Mouse (Mus musculus) MN1 (cell line): ENCODE measurements around the gene Rab36.

Source experiments
- DNase-seq: peaks from one replicate; pipeline ENCODE4 v3.0.0-alpha.2; 2016; ENCODE audit warnings: low spot score

The Rab36 gene

GRCm38 (mm10) chr10:75045831-75046230 is 9.0 kb downstream of the Rab36 start:
- DNase-seq: no peak

DNA sequence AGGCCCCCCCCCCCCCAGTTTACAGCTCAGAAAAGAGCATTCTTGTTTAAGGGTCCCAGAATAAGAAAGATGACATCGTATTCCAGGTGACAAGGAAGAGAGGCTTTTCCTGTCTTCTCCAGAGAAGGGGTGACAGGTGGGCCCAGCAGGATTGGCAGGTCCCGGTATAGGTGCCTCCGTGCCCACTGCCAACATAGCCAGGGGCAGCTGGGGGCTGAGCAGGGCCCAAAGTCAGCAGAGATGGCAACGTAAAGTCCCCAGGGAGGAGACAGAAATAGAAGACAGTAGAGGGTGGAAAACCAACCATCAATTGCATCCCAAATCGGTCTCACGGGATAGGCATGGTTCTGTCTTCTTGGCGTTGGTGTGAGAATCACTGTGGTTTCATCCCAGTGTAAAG is 11.9 kb downstream of the Rab36 start:
- DNase-seq: no peak

DNA sequence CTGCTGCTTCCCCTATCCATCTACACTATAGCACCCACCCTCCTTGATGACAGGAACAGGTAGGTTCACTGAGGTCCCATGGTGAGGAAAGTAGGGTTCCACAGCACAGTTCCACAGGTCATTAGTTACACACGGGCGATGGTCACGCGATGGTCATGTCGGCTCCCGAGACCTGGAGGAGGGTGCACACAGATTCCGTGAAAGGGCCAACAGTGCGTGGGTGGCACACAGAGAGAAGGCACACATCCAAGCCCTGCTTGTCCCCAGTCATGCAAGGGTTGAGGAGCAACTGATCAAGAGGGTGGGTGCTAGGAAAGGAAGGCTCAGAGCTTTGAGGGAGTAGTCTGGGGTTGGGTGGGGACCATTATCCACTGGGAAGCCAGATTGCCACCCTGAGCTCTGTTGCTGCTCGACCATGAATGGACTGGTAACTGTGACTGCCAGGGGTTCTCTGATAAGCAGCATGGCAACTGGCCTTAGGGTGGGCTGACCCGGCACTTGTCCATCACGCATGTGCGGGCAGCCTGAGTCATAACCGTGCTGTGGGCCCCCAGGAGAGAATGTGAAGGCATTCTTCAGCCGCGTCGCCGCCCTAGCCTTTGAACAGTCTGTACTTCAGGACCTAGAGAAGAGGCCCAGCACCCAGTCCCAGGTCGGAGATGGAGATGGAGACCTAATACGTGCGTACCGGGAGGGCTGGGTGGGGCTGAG is 14.7 kb downstream of the Rab36 start:
- no peak for DNase-seq

DNA sequence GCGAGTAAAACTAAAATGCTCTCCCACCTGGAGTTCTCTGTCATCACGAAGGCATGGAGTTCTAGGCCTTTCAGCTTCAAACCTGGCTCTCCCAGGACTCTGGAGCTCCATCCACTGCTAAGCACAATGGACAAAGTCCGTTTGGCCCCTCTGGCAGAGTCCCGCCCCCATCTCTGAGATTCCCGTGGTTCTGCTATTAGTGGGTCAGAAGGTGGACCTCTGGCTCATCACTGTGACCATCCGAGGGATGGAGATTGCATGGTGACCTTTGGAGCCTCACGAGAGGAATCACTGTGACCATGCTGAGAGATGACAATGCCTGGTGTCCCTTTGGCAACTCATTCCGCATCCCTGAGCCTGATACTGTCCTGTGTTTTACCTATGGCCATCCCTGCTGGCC is 16.0 kb downstream of the Rab36 start:
- DNase-seq: no peak

GRCm38 (mm10) chr10:75053655-75054054 is 16.8 kb downstream of the Rab36 start:
- no peak for DNase-seq

DNA sequence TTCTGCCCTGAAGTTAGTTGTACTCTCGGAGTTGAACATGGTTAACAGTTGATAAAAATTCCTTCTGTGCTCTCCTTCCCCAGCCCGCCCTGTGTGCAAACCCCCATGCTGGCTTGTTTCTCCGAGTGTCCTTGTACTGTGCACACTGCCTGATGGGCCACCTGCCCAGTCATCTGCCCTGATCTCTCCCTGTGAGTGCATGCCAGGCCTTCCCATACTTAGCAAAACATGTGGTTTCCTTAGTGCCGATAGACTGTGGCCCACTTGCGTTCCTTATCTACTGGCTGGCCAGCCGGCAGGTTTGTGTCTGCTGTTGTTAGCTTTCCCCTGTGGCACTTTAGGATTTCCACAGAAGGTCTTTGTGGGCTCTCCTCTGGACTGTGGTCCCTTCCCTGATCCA is 17.3 kb downstream of the Rab36 start:
- DNase-seq: peak; percentile 70

DNA sequence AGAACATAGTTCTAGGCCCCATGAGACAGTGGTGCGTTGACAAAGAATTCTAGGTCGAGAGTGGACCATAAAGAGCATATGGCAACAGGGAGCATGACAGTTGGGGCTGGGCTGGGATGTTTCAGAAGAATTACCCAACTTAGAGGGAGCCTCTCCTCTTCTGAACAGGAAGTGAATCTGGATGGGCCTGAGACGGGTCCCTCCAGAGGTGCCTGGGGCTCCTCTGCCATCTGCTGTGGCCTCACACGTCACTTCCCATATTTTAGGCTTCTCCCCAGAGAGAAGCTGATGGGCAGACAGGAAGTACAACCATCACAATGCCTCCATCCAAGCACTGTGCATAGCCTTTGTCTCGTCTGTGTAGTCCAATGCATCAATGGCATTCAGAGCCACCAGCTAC is 18.8 kb downstream of the Rab36 start:
- DNase-seq: no peak

DNA sequence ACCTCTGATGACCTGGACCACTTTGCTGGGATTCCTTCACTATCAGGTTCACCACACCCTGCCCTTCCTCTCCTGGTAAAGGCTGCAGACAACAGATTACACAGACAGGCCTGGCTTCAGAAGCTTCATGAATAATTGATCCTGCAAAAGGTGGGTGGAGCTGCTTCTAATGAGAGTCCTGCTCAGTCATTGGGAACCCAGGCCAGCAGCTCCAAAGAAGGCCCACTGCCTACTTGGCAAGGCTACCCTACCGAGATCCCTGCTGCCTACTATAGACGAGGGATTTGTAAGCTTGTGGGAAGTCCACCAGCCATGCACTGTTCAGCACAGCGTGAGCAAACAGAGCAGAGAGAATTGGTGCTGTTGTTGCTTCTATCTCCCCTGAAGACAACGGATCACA is 19.4 kb downstream of the Rab36 start:
- peak; percentile 63 for DNase-seq

DNA sequence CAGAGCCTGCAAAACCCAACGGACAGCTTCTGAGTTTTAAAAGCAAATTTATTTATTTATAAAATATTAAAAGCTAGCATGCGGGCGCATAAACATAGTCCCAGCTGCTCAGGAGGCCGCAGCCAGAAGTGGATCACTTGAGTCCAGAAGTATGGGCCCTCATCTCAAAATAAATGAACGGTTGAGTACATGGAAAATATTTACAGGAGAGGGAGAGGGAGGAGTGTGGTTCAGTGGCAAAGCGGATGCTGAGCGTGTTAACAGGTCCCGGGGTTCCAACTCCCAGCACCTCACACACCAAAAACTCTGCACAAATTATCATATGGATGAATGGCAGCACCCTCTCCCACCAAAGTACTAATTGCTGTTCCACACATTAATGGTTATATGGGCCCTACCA is 21.5 kb downstream of the Rab36 start:
- no peak for DNase-seq

GRCm38 (mm10) chr10:75058761-75059395 is 22.0 kb downstream of the Rab36 start:
- DNase-seq: no peak

GRCm38 (mm10) chr10:75059396-75059795 is 22.5 kb downstream of the Rab36 start:
- DNase-seq: peak; percentile 91

GRCm38 (mm10) chr10:75060217-75060842 is 23.5 kb downstream of the Rab36 start, which contains the start of gene Bcr:
Bcr (plus strand) TSS chr10:75060592.
- DNase-seq: peak; percentile 86

DNA sequence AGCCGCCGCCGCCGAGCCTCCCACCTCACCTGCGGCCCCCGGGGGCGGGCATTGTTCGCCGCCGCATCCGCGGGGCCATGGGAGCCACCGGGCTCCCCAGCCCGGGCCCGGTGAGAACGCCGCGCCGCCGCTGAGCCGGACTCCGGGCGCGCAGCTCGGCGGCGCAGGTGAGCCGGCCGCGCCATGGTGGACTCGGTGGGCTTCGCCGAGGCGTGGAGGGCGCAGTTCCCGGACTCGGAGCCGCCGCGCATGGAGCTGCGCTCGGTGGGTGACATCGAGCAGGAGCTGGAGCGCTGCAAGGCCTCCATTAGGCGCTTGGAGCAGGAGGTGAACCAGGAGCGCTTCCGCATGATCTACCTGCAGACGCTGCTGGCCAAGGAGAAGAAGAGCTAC is 24.0 kb downstream of the Rab36 start:
- no peak for DNase-seq

DNA sequence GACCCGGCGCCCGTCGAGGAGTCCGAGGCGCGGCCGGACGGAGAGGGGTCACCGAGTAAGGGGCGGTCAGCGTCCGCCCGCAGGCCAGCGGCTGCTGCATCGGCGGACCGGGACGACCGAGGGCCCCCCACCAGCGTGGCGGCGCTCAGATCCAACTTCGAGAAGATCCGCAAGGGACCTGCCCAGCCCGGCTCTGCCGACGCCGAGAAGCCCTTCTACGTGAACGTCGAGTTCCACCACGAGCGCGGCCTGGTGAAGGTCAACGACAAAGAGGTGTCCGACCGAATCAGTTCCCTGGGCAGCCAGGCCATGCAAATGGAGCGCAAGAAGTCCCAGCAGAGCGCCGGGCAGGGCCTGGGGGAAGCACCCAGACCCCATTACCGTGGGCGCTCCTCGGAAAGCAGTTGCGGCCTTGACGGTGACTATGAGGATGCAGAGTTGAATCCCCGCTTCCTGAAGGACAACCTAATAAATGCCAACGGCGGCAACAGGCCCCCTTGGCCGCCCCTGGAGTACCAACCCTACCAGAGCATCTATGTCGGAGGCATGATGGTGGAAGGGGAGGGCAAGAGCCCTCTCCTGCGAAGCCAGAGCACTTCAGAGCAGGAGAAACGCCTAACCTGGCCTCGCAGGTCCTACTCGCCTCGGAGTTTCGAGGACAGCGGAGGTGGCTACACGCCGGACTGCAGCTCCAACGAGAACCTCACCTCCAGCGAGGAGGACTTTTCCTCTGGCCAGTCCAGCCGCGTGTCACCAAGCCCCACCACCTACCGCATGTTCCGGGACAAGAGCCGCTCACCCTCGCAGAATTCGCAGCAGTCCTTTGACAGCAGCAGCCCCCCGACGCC is 24.7 kb downstream of the Rab36 start:
- DNase-seq: no peak

DNA sequence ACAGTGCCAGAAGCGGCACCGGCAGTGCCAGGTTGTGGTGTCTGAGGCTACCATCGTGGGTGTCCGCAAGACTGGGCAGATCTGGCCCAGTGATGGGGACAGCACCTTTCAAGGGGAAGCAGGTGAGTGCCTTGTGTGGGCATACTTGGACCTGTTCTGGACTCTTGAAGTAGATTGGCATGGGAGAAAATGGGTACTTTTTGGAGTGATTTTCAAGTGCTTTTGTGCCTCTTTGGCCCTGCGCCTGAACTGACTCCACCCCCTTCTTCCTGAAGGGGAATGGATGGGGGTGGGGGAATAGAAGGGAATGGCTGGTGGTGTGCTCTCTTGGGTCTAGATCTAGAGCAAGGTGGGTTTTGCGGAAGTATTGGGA is 25.3 kb downstream of the Rab36 start:
- no peak for DNase-seq

- DNase-seq: no peak
These were observed 25.8 kb downstream of the Rab36 start for GRCm38 (mm10) chr10:75062621-75063020.

DNA sequence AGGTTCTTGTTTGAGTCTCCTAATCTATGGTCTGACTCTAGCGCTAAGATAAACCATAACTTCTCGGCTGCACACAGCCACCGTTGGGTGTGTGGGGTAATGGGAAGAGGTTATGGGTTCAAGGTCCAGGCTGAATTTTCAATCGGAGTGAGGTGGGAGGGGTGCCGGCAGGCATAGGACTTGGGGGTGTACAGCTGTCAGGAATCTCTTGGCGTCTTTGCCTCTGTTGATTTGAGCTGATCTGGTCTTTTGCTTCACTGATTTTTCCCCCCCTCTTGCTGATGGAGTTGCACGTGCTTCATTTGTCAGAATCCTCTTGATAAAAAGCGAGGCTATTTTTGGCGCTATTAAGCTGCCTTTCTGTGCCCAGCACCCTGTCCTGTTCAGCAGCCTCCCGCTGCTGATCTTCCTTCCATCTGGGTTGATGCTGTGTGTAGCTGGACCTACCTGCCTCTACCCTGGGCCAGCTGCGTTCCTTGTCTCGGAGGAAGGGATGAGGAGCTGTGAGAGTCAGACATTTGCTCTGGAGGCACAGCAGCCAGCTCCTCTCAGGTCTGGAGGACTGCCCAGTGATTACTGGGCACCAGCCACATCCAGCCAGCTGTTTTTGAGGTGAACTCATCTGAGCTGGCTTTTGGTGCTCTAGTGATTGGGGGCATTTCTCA is 26.6 kb downstream of the Rab36 start:
- DNase-seq: peak; percentile 60

DNA sequence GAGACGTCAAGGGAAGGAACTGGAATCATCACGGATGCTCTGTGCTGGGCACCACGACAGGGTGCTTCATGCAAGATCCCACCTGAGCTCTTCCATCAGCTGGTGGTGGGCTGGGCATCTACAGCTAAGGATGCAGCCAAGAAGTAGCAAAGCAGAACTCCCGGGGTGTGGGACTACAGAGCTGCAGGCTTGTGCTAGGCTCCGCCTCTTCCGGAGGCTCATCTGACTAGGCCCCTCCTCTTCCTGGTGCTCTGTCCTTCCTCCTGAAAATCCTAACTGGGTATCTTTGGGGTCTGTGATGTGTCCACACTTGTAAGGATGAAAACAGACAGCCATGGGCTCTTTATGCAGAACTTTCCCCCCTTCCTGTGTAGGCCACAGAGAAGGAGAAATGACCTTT is 28.8 kb downstream of the Rab36 start:
- DNase-seq: no peak

GRCm38 (mm10) chr10:75067446-75067845 is 30.6 kb downstream of the Rab36 start:
- no peak for DNase-seq

DNA sequence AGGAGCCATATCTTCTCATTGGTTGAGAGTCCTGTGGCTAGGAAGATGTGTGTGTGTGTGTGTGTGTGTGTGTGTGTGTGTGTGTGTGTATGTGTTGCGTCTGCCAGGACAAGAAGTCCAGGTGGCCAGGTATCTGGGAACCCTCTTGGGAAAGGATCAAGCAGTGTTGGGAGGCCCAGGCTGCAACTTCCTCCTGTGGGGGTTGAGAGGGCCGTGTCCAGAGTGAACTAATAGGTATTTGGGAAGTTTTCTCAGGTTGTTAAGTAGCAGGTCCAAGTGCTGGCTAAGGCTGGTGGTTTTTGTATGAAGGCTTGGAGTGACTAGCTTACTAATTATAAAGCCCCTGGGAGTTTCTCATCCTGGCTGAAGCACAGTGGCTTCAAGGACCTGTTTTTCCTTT is 31.2 kb downstream of the Rab36 start:
- DNase-seq: no peak

DNA sequence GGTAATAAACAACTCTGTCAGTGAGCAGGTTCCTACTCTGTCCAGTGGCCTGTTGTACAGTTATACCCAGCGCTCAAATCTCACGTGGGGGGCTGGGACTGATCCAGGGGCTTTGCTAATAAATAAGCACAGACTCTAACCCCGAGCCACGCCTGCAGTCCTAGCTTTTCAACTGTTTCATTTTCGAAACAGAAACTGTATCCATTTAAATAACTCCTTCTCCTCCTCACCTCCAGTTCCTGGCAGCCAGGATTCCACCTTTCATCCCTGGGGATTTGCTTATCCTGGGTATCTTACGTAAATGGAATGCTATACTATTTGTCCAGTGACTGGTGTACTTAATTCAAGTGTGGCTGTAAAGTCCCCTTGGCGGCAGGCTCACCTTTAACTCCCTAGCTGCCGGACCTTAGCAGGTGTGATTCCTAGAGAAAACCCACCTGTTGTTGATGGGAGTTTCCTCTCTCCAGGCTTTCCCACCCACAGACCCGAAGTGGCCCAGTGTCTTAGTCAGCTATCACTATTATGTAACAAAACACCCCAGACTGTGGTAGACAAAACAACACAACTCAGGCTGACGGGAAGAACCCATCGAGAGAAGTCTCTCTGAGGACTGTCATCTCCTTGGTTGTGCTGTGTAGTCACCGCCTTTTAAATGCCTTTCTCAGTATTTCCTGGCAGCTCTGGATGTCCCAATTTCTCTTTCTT is 31.9 kb downstream of the Rab36 start:
- no peak for DNase-seq
